Mouse (Mus musculus) activated CD4-positive, CD25-positive, alpha-beta regulatory T cell (primary cell): ENCODE data around the gene Olfr763. TPM values are rescaled to one million over a fixed set of nuclear protein-coding genes. Genes with fewer than 3 reads are reported as not detected.

Experiments used
- polyA plus RNA-seq, 2 experiments: library from polyadenylated mRNA; unstranded; fragments of 100-300 nt; shearing (Covaris generic); gene quantifications; one replicate each; pipeline ENCODE4 v1.2.1; 2017

The Olfr763 gene
- not detected for polyA plus RNA-seq

GRCm38 (mm10) chr10:129010288-129010841 is at the start of gene Olfr763:
Gene Olfr763, plus strand, starts transcription at chr10:129010791.

DNA sequence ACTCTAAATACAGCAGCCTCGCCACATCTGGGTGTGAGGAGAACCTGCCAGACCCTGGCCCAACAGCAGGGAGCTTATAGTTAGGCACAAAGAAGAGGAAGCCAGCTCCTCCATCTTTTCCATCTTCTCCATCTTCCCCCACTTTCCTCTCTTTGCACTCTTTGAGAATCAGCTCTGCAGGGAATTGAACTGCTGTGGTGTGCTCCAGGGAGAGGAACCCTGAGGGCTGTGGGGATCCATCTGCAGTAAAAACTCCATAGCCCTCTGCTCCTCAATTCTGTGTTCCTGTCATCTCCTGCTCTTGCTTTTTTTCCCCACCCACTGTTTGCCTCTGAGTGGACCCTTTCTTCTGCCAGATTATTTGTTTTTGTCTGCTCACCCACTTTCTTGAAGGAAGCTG is 21.5 kb upstream of the Olfr763 start, which contains the start of gene Olfr9:
Gene Olfr9 (plus strand): TSS at position 301 of the 400 bp plus-strand sequence.

DNA sequence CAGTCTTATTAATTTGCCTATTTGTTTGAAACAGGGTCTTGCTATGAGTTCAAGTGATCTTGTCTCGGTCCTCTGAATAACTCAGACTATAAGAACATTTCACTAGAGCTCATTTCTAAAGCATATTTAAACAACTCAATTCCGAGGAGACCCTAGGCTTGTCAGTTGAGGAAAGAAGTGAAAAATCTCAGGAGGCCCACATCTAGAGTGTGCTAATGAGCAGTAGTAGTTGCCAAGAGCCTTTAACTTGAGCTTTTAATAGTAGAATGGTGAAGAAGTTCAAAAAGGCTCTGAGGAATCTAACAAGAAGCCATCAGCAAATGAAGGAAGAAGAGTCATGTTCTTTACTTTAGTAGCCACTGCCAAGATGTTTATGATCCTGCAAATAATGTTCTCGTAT is 29.2 kb downstream of the Olfr763 start, which contains the start of gene Olfr764-ps1:
Gene Olfr764-ps1 (minus strand): TSS at position 101 of the 400 bp plus-strand sequence.

GRCm38 (mm10) chr10:129049898-129050297 is 39.3 kb downstream of the Olfr763 start, which contains the start of gene Olfr765:
Gene Olfr765, minus strand, starts transcription at chr10:129049998.

Other genes starting within 250 kb of the Olfr763 start
- under 1 TPM; 0.43 to 0.45 TPM for gene Mmp19, start 219.9 kb upstream of the Olfr763 start, polyA plus RNA-seq
- 10 to 100 TPM; 67.6 to 90.9 TPM for gene Dnajc14, start 206.7 kb upstream of the Olfr763 start, polyA plus RNA-seq
- gene Tmem198b, start 206.4 kb upstream of the Olfr763 start, polyA plus RNA-seq, result 1 to 10 TPM; 2.8 to 4.2 TPM
- gene Sarnp, start 193.5 kb upstream of the Olfr763 start, polyA plus RNA-seq, result 100 to 1,000 TPM; 141 to 143 TPM
- gene Ormdl2, start 189.1 kb upstream of the Olfr763 start, polyA plus RNA-seq, result 10 to 100 TPM; 55.1 to 69.2 TPM
- gene Gdf11, start 119.1 kb upstream of the Olfr763 start, polyA plus RNA-seq, result 1 to 10 TPM; 3.8 to 3.9 TPM
- gene Cd63, start 109.8 kb upstream of the Olfr763 start, polyA plus RNA-seq, result 1 to 10 TPM; 2.9 to 7.2 TPM
- 10 to 100 TPM in 1 of 2 experiments, 1 to 10 TPM in 1; 9.4 to 10.6 TPM for gene Rdh5, start 87.9 kb upstream of the Olfr763 start, polyA plus RNA-seq
- 100 to 1,000 TPM; 211 to 212 TPM for gene Bloc1s1, start 86.8 kb upstream of the Olfr763 start, polyA plus RNA-seq
- gene Itga7, start 77.0 kb upstream of the Olfr763 start, polyA plus RNA-seq, result 10 to 100 TPM; 10.4 to 15.0 TPM
- gene Mettl7b, start 49.8 kb upstream of the Olfr763 start, polyA plus RNA-seq, result under 1 TPM in 1 of 2 experiments, not detected in 1; 0.33 TPM
- not detected for gene Olfr9, start 21.4 kb upstream of the Olfr763 start, polyA plus RNA-seq
- gene Olfr764-ps1, start 29.1 kb downstream of the Olfr763 start, polyA plus RNA-seq, result under 1 TPM in 1 of 2 experiments, not detected in 1; 0.16 TPM
- gene Olfr765, start 39.2 kb downstream of the Olfr763 start, polyA plus RNA-seq, result not detected
- not detected for gene Olfr766-ps1, start 58.2 kb downstream of the Olfr763 start, polyA plus RNA-seq
- gene Olfr767, start 72.1 kb downstream of the Olfr763 start, polyA plus RNA-seq, result under 1 TPM in 1 of 2 experiments, not detected in 1; 0.02 TPM
- not detected for gene Olfr768, start 88.6 kb downstream of the Olfr763 start, polyA plus RNA-seq
- under 1 TPM in 1 of 2 experiments, not detected in 1; 0.11 TPM for gene Olfr769, start 107.1 kb downstream of the Olfr763 start, polyA plus RNA-seq
- not detected for gene Olfr770, start 128.2 kb downstream of the Olfr763 start, polyA plus RNA-seq
- not detected for gene Olfr771, start 154.0 kb downstream of the Olfr763 start, polyA plus RNA-seq
- gene Olfr772, start 167.1 kb downstream of the Olfr763 start, polyA plus RNA-seq, result not detected
- gene Olfr773, start 176.6 kb downstream of the Olfr763 start, polyA plus RNA-seq, result under 1 TPM in 1 of 2 experiments, not detected in 1; 0.25 TPM
- not detected for gene Olfr774, start 225.4 kb downstream of the Olfr763 start, polyA plus RNA-seq
- not detected for gene Olfr775, start 237.6 kb downstream of the Olfr763 start, polyA plus RNA-seq
- not detected for gene Olfr776, start 248.3 kb downstream of the Olfr763 start, polyA plus RNA-seq